Mouse (Mus musculus) layer of hippocampus, adult 2 months (tissue): ENCODE measurements around the gene Abca16. TPM values are rescaled to one million over a fixed set of nuclear protein-coding genes. Genes with fewer than 3 reads are reported as not detected.

Source experiments
- DNase-seq, 2 experiments: peaks; one replicate each; pipeline ENCODE4 v3.0.0; 2022; ENCODE audit warnings: low spot score in 2 of 2
- H3K27ac ChIP-seq: fragments of 200-600 bp; 2 replicates; pipeline ENCODE4 v1.8.1; 2022
- H3K4me3 ChIP-seq: fragments of 200-600 bp; 2 replicates; pipeline ENCODE4 v1.8.1; 2022; ENCODE audit warnings: mild to moderate bottlenecking
- CTCF ChIP-seq: fragments of 200-600 bp; conservative IDR thresholded peaks from 2 replicates; pipeline ENCODE4 v1.8.1; 2022; ENCODE audit warnings: antibody characterized with exemption, mild to moderate bottlenecking, moderate library complexity
- long read RNA-seq, 2 experiments: library from polyadenylated mRNA; stranded (forward); transcript quantifications; one replicate each; pipeline ENCODE4 v2.0.0; 2021; ENCODE audit warnings: borderline mapping rate in 2 of 2
- total RNA-seq, 2 experiments: library from RNA; stranded (reverse); gene quantifications; 2 replicates each; pipeline ENCODE4 v1.2.3; 2021

Gene Abca16
- total RNA-seq, result not detected
- long read RNA-seq, experiment 1, result 0 reads
- long read RNA-seq, experiment 2, result 0 reads

DNA sequence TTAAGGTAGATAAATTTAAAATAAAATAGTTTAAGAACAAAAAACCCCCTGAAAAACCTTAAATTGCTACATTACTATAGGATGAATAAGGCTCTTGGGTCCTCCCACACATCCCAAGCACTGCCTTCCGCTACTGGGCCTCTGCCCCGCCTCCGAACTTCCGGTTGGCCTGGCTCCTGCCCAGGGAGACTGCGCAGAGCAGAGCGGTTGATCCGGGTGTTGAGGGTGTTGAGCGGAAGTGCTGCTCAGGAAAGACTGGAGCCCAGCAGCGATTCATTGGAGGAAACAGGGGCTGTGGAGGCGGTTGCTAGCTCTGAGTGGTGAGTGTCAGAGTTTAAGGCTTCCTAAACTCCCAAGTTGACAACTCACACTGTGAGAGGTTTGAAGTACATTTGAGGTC lies at the start of gene Abca16:
Abca16 (plus strand) TSS at position 201 of the 400 bp plus-strand sequence.
- no peak within 1 kb of the TSS for H3K4me3 ChIP-seq
- no peak within 1 kb of the TSS for H3K27ac ChIP-seq
- TF ChIP-seq CTCF, result no peak
- DNase-seq, result no peak

DNA sequence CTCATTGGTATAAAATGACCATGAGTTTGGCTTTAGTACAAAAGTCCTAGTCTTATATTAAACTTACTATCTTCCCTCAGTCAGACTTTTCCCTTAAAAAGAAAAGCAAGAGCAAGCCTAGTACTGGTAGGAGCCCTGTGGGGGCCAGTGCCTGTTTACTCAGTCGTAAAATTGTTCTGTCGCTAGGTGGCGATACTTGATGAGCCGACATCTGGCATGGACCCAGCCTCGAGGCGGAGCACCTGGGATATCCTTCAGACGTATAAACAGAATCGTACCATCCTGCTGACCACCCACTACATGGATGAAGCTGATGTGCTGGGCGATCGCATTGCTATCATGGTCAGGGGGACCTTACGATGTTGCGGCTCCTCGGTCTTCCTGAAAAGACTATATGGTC lies 48.3 kb upstream of the Abca16 start:
- DNase-seq, result no peak
- TF ChIP-seq CTCF, result peak; percentile 18; the same call in 1 of the 2 replicates
- H3K4me3 ChIP-seq, result no peak overlapping the region
- no peak overlapping the region for H3K27ac ChIP-seq

GRCm38 (mm10) chr7:120412391-120412790 lies 2.9 kb downstream of the Abca16 start:
- Histone ChIP-seq H3K27ac (no peak overlapping the region), H3K4me3 (no peak overlapping the region)
- no peak for DNase-seq
- no peak for TF ChIP-seq CTCF

DNA sequence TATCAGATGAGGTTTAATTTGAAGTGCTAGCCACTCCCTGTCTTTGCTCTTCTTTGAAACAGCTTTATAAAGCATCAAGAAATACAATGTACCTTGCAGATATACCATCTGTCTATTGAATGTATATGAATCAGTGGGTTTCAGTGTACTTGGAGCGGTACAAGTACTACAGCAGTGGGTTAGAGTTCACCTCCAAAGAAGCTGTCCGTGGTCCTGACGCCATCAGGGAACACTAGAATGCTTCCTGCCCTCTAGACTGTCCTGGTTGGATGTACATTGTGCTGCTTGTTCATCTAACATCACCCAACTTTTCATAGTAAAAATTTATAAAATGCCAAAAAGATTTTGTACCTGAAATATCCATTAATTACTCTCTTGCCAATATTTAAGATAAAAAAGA lies 17.2 kb downstream of the Abca16 start:
- no peak for TF ChIP-seq CTCF
- Histone ChIP-seq H3K27ac (no peak overlapping the region), H3K4me3 (no peak overlapping the region)
- no peak for DNase-seq

DNA sequence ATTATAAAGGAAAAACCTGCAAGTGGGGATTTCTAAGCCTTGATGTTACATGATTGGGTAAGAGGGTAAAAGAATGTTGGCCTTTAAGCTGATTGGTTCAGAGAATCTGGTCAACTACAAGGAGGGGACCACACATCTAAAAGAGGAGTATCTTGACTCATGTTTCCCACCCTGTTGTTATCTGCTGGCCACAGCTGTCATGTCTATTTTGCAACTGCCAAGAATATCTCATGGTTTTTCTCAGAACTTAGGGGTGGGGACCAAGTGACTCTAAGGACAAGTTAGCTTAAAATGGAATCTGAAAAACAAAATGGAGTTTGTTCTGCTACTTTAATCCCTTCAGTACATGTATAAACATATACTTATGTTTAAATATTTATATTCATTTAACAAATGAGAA lies 22.0 kb downstream of the Abca16 start:
- no peak for TF ChIP-seq CTCF
- H3K4me3 ChIP-seq, result no peak overlapping the region
- no peak overlapping the region for H3K27ac ChIP-seq
- DNase-seq, result no peak

DNA sequence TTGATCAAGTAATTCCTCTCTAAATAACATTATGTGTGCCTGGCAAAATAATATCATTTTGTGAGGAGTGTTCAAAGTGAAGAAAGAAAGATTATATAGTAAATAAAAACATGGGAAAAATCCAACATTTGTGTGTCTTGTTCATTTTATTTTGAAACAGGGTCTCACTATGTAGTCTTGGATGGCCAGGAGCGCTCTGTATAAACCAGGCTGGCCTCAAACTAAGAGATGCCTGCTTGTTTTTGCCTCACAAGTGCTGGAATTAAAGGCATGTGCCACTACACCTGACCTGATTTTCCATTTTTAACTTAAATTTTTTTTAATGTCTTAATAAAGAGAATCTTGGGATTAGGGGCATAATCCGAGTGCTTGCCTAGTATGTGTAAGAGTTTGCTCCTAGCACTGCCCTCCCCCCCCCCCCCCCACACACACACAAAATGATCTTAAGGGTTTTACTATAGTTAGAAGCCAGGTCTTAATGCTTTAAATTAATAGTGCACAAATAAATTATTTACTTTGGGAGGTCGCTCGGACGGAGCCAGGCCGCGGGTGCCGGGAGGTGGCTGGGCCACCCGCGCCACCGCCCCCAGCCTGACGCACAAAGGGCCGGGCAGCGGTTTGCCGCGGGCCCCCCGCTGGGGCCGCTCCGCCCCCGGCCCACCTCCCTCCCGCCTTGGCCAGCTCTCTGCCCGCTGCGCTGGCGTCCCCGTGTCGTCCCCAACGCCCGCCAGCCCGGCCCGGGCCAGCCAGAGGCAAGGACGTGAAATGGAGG lies 94.6 kb downstream of the Abca16 start:
- DNase-seq, result no peak
- Histone ChIP-seq H3K27ac (no peak overlapping the region), H3K4me3 (peak overlapping the region; percentile 17; the same call in 1 of the 2 replicates)
- no peak for TF ChIP-seq CTCF

DNA sequence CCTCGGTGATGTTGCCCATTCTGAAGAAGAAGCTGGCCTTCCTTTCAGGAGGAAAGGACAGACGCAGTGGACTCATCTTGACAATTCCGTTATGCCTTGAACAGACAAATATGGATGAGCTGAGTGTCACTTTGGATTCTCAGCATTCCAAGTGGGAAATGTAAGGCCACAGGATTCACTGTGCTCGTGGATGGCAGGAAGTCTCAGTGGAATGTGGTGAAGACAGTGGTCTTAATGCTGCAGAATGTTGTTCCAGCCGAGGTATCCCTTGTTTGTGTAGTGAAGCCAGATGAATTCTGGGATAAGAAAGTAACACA lies 95.2 kb downstream of the Abca16 start:
- DNase-seq, result no peak
- no peak for TF ChIP-seq CTCF
- H3K4me3 ChIP-seq, result peak overlapping the region; percentile 17; the same call in 1 of the 2 replicates
- no peak overlapping the region for H3K27ac ChIP-seq

GRCm38 (mm10) chr7:120534805-120535204 lies 125.4 kb downstream of the Abca16 start:
- DNase-seq, result no peak
- TF ChIP-seq CTCF, result no peak

DNA sequence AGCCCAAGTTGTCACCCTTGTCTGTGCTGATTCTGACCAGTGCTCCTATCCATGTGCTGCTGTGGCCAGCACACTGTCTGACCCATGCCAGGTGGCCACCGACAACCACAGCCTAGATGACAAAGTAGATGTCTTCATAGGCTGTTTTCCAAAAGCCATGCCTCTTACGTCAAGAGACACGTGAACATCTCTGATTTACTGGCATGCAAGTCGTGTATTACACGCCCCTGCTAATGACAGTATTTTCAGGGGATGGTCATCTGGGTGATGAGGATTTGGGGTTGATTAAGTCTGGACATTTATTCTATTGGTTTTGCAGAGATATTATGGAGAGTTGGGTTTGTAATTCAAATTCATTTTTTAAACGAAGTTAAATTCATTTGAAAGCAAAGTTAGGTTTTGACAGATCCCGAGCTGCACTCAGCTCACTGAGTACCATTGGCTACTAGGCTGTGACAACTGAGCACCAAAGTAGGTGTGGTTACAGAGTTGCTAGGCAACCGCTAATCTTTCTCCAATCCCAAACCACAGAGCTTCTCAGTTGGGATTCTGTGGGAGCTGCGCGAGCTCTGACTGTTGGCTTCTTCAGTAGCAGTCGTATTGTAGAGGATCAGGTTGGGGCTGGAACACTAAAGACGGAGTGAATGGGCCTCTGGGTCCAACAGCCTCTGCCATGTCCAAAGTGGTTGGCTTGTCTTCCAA lies 143.2 kb downstream of the Abca16 start:
- no peak for TF ChIP-seq CTCF
- DNase-seq, result peak in 1 of 2 experiments; percentile 11
- Histone ChIP-seq H3K4me3 (peak overlapping the region; percentile 34), H3K27ac (no peak overlapping the region)

More at GRCm38 (mm10) chr7:120534805-120535204, 125.4 kb downstream of the Abca16 start:
- no peak overlapping the region for H3K4me3 ChIP-seq
- H3K27ac ChIP-seq, result no peak overlapping the region

DNA sequence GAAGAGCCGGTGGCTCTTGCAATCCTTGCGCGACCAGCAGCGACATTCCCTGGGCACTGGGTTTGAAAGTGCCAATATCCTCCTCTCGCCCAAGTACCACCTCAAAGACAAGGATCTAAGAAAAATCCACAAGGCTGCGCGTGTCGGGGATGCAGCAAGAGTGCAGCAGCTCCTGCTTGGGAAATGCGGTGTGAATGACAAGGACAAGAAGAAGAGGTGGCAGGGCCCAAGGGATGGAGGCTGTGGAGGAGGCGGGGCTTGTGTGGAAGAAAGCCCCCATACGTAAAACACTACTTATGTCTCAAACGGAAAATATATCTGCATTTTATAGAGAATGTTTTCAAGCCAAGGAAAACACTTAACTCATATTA lies 143.7 kb downstream of the Abca16 start:
- no peak for TF ChIP-seq CTCF
- no peak overlapping the region for H3K27ac ChIP-seq
- H3K4me3 ChIP-seq, result peak overlapping the region; percentile 34
- no peak for DNase-seq

- DNase-seq, result no peak
- no peak overlapping the region for H3K27ac ChIP-seq
- H3K4me3 ChIP-seq, result no peak overlapping the region
- TF ChIP-seq CTCF, result no peak
These were observed 157.9 kb downstream of the Abca16 start for GRCm38 (mm10) chr7:120567366-120567765.

DNA sequence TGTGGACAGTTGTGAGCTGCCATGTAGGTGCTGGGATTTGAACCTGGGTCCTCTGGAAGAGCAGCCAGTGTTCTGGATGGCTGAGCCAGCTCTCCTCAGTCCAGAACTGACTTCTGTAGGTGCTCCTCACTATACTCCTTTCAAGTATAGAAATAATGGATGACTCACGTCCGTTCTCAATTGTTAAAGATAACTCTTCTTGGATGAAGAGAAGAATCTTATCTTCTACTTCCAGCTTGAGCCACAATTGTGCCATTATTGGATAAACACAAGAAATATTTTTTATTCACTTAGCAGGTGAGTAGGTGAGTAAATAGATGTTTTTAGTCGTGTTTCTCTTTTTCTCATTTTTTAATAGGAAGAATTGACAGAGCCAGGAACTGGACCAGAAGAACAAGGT lies 167.1 kb downstream of the Abca16 start:
- no peak overlapping the region for H3K4me3 ChIP-seq
- no peak overlapping the region for H3K27ac ChIP-seq
- DNase-seq, result no peak
- TF ChIP-seq CTCF, result no peak

Other genes starting within 250 kb of the Abca16 start
- under 1 TPM; 0.31 to 0.32 TPM for gene Anks4b, start 235.8 kb upstream of the Abca16 start, total RNA-seq
- gene Crym, start 207.5 kb upstream of the Abca16 start, total RNA-seq, result 100 to 1,000 TPM; 235 to 270 TPM
- not detected for gene Abca14, start 205.7 kb upstream of the Abca16 start, total RNA-seq
- not detected for gene Abca15, start 81.0 kb upstream of the Abca16 start, total RNA-seq
- gene Uqcrc2, start 225.5 kb downstream of the Abca16 start, total RNA-seq, result 100 to 1,000 TPM; 233 to 241 TPM